Mouse (Mus musculus) hindbrain, embryonic 14.5 days (tissue): ENCODE data around the gene Vps45. TPM values are rescaled to one million over a fixed set of nuclear protein-coding genes. Genes with fewer than 3 reads are reported as not detected.

Experiments
- ATAC-seq: fragments of 200-750 bp; cut with Nextera tagmentation; 2 replicates; pipeline ENCODE4 v1.8.0; 2017; ENCODE audit warnings: moderate number of reproducible peaks, mild to moderate bottlenecking, moderate TSS enrichment, moderate library complexity; ENCODE audit not compliant: low FRiP score
- DNase-seq: peaks from one replicate; pipeline ENCODE4 v3.0.0-alpha.2; 2015; ENCODE audit warnings: low spot score
- H3K27ac ChIP-seq: fragments of 300-500 bp; sonication (generic); 2 replicates; pipeline ENCODE4 v1.5.1; 2014; ENCODE audit warnings: mild to moderate bottlenecking, moderate library complexity
- H3K27me3 ChIP-seq: fragments of 300-500 bp; sonication (generic); 2 replicates; pipeline ENCODE4 v1.6.1; 2014; ENCODE audit warnings: mild to moderate bottlenecking, low read length, mixed read lengths; ENCODE audit not compliant: control insufficient read depth, insufficient read depth
- H3K36me3 ChIP-seq: fragments of 300-500 bp; sonication (generic); replicated peaks from 2 replicates; pipeline ENCODE4 v1.6.1; 2014; ENCODE audit not compliant: control insufficient read depth, insufficient read depth
- H3K4me1 ChIP-seq: fragments of 300-500 bp; sonication (generic); replicated peaks from 2 replicates; pipeline ENCODE4 v1.6.1; 2014; ENCODE audit warnings: antibody characterized with exemption, low read length, mixed read lengths; ENCODE audit not compliant: control insufficient read depth, insufficient read depth
- H3K4me2 ChIP-seq: fragments of 300-500 bp; sonication (generic); replicated peaks from 2 replicates; pipeline ENCODE4 v1.6.1; 2014; ENCODE audit warnings: mild to moderate bottlenecking, moderate library complexity
- H3K4me3 ChIP-seq: fragments of 300-500 bp; sonication (generic); replicated peaks from 2 replicates; pipeline ENCODE4 v1.5.1; 2014; ENCODE audit warnings: mild to moderate bottlenecking, low read length
- H3K9ac ChIP-seq: fragments of 300-500 bp; sonication (generic); 2 replicates; pipeline ENCODE4 v1.6.1; 2014
- H3K9me3 ChIP-seq: fragments of 300-500 bp; sonication (generic); 2 replicates; pipeline ENCODE4 v1.6.1; 2016; ENCODE audit warnings: low read length; ENCODE audit not compliant: control insufficient read depth
- WGBS: fragments of 180-500 bp; shearing (Covaris S2); extraction: QIAGEN DNeasy Blood & Tissue Kit; methylation state at CpG from one replicate; pipeline ENCODE4 v1.1.7; 2014; 5-methylcytosine and 5-hydroxymethylcytosine counted together
- polyA plus RNA-seq: library from polyadenylated mRNA; unstranded; fragments of >200 nt; fragmentation: Nextera tagmentation; extraction: Ambion mirVana; gene quantifications from 2 replicates; pipeline ENCODE4 v1.2.1, GENCODE M21; 2014

Vps45 gene
- polyA plus RNA-seq, 1 experiment from 2014 or later = 46.8 TPM

GRCm38 (mm10) chr3:96016257-96016889 is 41.9 kb downstream of the Vps45 start:
- Histone ChIP-seq H3K27me3 (no peaks in the 10 kb centered on the region), H3K4me2 (no peak overlapping the region), H3K27ac (no peak overlapping the region), H3K4me1 (no peaks in the 10 kb centered on the region), H3K36me3 (peaks cover 19% of the 10 kb centered on the region), H3K9ac (no peak overlapping the region), H3K4me3 (no peak overlapping the region), H3K9me3 (no peaks in the 10 kb centered on the region)
- 93% methylated on average over 2 of the region's 2 CpGs for WGBS
- ATAC-seq (no peak), DNase-seq (no peak)

DNA sequence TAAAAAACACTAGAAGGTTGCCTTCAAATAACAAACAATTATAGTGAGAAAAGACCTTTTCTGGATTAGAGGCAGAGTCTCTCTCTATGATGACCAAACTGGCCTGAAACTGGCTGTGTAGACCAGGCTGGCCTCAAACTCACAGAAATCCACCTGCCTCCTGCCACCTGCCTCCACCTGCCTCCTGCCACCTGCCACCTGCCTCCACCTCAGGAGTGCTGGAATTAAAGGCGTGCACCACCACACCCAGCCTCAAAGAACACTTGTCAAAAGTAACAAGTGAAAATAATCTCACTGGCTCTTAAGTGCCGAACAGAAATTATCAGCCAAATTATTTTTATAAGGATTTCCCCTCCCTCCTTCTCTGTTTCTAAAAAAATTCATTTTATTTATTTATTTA is 42.6 kb downstream of the Vps45 start:
- no peak for ATAC-seq
- 96% methylated on average over 2 of the region's 2 CpGs for WGBS

DNA sequence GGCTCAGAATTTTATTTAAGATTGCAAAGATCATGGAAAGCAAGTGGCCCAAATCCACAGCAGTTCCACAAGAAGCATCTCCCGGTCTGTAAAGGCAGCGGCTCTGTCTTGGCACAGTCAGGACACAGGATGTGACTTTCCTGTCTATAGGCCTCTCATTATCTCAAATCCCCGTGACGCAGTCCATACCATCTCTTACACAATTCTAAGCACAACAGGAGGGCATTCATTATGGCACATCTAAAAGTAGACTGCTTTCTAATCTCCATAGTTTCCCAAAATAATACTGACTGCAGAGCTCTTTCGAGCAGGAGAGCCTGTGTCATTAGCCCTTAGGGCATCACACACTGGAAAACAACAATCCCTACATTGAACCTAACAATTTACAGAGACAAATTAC is 45.5 kb downstream of the Vps45 start:
- WGBS = 54% methylated on average over 5 of the region's 5 CpGs
- H3K9ac ChIP-seq = no peak overlapping the region
- no peaks in the 10 kb centered on the region for H3K4me1 ChIP-seq
- H3K27me3 ChIP-seq = no peaks in the 10 kb centered on the region
- peaks cover 6% of the 10 kb centered on the region; the same call in 1 of the 2 replicates for H3K36me3 ChIP-seq
- H3K4me3 ChIP-seq = no peak overlapping the region
- no peaks in the 10 kb centered on the region for H3K9me3 ChIP-seq
- H3K4me2 ChIP-seq = no peak overlapping the region
- no peak for DNase-seq
- H3K27ac ChIP-seq = no peak overlapping the region
- ATAC-seq = no peak

More for the DNA sequence above, 42.6 kb downstream of the Vps45 start:
- Histone ChIP-seq H3K9me3 (no peaks in the 10 kb centered on the region), H3K9ac (no peak overlapping the region), H3K27me3 (no peaks in the 10 kb centered on the region), H3K4me1 (no peaks in the 10 kb centered on the region), H3K36me3 (peaks cover 19% of the 10 kb centered on the region), H3K4me3 (no peak overlapping the region), H3K27ac (no peak overlapping the region), H3K4me2 (no peak overlapping the region)
- no peak for DNase-seq

- Histone ChIP-seq H3K4me2 (no peak overlapping the region), H3K9me3 (no peaks in the 10 kb centered on the region), H3K4me1 (no peaks in the 10 kb centered on the region), H3K4me3 (no peak overlapping the region), H3K9ac (no peak overlapping the region), H3K36me3 (peaks cover 6% of the 10 kb centered on the region; the same call in 1 of the 2 replicates), H3K27ac (no peak overlapping the region), H3K27me3 (no peaks in the 10 kb centered on the region)
- DNase-seq (no peak), ATAC-seq (no peak)
- 79% methylated on average over 6 of the region's 6 CpGs for WGBS
Measured at GRCm38 (mm10) chr3:96008463-96008862, 49.8 kb downstream of the Vps45 start.

- Histone ChIP-seq H3K4me1 (peaks cover 16% of the 10 kb centered on the region), H3K36me3 (0 out of 2 replicates have a peak, but pooled peaks cover 6% of the 10 kb centered on the region), H3K27me3 (no peaks in the 10 kb centered on the region), H3K9ac (no peak overlapping the region), H3K27ac (no peak overlapping the region), H3K4me3 (no peak overlapping the region), H3K9me3 (no peaks in the 10 kb centered on the region), H3K4me2 (no peak overlapping the region)
- WGBS = 98% methylated on average over 1 of the region's 1 CpGs
- no peak for ATAC-seq
- no peak for DNase-seq
Measured at GRCm38 (mm10) chr3:96001560-96001959, 56.7 kb downstream of the Vps45 start.

DNA sequence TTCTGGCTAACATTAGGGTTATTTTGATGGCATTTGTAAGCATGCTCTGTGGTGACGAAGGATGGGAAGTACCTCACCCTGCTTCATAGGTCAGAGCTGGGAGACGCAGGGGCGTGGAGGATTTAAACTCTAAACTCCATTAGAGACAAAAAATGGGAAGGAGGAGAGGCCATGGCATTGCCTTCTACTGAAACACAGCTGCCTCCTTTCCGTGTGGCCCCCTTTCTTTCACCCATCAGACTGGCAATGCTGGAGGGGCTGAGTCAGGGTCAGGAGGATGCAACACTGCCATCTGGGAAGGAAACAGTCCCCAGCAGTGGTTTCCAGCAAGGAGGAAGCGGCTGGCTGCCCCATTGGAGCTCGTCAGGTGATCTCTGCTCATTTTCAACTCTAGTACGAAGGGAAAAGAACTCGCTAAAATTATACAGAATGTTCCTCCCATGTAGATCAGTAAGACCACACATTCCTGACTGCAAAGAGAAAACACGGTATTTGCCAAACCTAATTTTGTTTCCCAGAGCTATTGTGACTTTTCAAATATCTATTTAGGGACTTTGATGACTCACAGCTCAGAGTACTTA is 57.3 kb downstream of the Vps45 start:
- DNase-seq = no peak
- Histone ChIP-seq H3K9me3 (no peaks in the 10 kb centered on the region), H3K4me1 (peaks cover 19% of the 10 kb centered on the region), H3K9ac (no peak overlapping the region), H3K27me3 (no peaks in the 10 kb centered on the region), H3K27ac (no peak overlapping the region), H3K4me2 (no peak overlapping the region), H3K36me3 (0 out of 2 replicates have a peak, but pooled peaks cover 6% of the 10 kb centered on the region), H3K4me3 (no peak overlapping the region)
- ATAC-seq = no peak
- 68% methylated on average over 9 of the region's 9 CpGs for WGBS

GRCm38 (mm10) chr3:96000080-96000632 is 58.1 kb downstream of the Vps45 start:
- no peak overlapping the region for H3K4me3 ChIP-seq
- WGBS = 81% methylated on average over 14 of the region's 14 CpGs
- no peak for DNase-seq
- no peak overlapping the region for H3K4me2 ChIP-seq
- no peaks in the 10 kb centered on the region for H3K9me3 ChIP-seq
- 0 out of 2 replicates have a peak, but pooled peaks cover 6% of the 10 kb centered on the region for H3K36me3 ChIP-seq
- H3K4me1 ChIP-seq = peaks cover 19% of the 10 kb centered on the region
- no peak for ATAC-seq
- no peaks in the 10 kb centered on the region for H3K27me3 ChIP-seq
- H3K9ac ChIP-seq = no peak overlapping the region
- no peak overlapping the region for H3K27ac ChIP-seq

DNA sequence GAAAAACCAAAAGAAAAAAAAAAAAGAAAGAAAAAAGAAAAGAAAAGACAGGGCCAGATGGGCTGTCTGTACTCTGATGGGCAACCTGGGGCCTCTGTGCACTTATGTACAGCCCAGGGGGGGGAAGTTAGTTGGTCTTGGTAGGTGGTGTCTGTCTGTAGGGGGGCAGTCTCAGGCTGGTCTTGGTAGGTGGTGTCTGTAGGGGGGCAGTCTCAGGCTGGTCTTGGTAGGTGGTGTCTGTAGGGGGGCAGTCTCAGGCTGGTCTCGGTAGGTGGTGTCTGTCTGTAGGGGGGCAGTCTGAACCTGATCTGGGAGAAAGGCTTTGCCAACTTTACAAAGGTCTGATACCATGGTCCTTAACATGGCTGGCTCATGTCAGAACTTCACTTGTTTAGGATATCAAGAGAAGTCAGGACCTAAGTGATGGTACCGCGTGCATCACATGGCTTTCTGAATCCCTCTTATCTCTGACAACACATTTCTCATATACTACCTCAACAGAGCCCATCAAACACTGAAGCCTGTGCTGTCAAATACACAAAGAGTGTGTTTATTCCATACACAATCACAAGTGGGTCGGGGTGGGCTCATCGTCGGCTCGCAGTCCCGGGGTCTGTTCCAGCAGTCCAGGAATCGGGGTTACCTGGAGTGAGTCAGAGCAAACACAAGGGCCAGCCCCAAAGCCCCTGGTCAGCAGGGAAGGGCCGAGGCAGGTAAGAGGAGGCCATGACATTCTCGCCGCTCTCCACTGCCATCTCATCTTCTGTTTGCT is 58.8 kb downstream of the Vps45 start:
- 90% methylated on average over 12 of the region's 12 CpGs for WGBS
- H3K27me3 ChIP-seq = no peaks in the 10 kb centered on the region
- DNase-seq = no peak

DNA sequence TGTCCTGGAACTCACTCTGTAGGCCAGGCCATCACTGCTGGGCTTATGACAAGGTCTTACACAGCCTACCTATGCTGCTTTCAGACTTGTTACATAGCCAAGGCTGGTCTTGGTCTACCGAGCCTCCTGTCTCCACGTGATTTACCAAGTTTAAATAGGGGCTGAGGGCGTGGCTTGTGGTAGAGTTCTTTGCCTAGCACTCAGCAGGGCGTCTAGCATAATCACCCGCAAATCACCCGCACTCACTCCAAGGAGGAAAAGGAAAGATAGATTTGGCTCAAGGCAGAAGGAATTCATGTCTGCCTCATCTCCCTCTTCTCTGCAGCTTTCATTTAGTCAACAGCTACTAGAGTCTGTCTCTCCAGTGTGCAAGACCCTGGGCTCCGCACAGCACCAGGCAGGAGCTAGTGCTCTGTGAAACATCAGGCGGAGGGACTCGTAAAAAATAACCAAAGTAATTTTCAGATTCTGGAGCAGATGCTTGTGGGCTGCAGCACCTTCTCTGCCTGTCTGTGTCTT is 61.0 kb downstream of the Vps45 start:
- H3K27me3 ChIP-seq = no peaks in the 10 kb centered on the region
- peaks cover 12% of the 10 kb centered on the region; the same call in 1 of the 2 replicates for H3K36me3 ChIP-seq
- DNase-seq (no peak), ATAC-seq (no peak)
- peak overlapping the region; percentile 98; the same call in 1 of the 2 replicates for H3K9ac ChIP-seq
- H3K4me2 ChIP-seq = peak overlapping the region; percentile 73
- H3K27ac ChIP-seq = no peak overlapping the region
- H3K9me3 ChIP-seq = no peaks in the 10 kb centered on the region
- WGBS = 23% methylated on average over 9 of the region's 9 CpGs
- peak overlapping the region; percentile 89 for H3K4me3 ChIP-seq
- peaks cover 45% of the 10 kb centered on the region for H3K4me1 ChIP-seq

More for the DNA sequence above, 58.8 kb downstream of the Vps45 start:
- no peaks in the 10 kb centered on the region for H3K9me3 ChIP-seq
- H3K4me3 ChIP-seq = no peak overlapping the region
- no peak for ATAC-seq
- no peak overlapping the region for H3K27ac ChIP-seq
- no peak overlapping the region for H3K4me2 ChIP-seq
- peaks cover 23% of the 10 kb centered on the region for H3K4me1 ChIP-seq
- 0 out of 2 replicates have a peak, but pooled peaks cover 6% of the 10 kb centered on the region for H3K36me3 ChIP-seq
- H3K9ac ChIP-seq = no peak overlapping the region
